Mouse (Mus musculus): ENCODE measurements around the gene Mcm2. TPM values are rescaled to one million over a fixed set of nuclear protein-coding genes. Genes with fewer than 3 reads are reported as not detected.

Mcm2 gene
- polyA plus RNA-seq, 1 experiment: 126 TPM

- Histone ChIP-seq H3ac (ENCODE audit: control insufficient read depth, insufficient read length, low read depth) (no peak overlapping the region), H3K27me3 (ENCODE audit: control insufficient read depth, insufficient read depth, insufficient read length) (peaks cover 17% of the 10 kb centered on the region), H3K79me3 (ENCODE audit: low read depth) (no peaks in the 10 kb centered on the region), H3K4me3 (ENCODE audit: insufficient read depth, poor library complexity, severe bottlenecking) (no peak overlapping the region), H3K36me3 (ENCODE audit: control insufficient read depth, insufficient read depth) (no peaks in the 10 kb centered on the region), H3K79me2 (ENCODE audit: control insufficient read depth, insufficient read depth) (no peaks in the 10 kb centered on the region)
- TF ChIP-seq MYOG (IDR thresholded peaks at IDR 0.05; ENCODE audit: control insufficient read depth, extremely low read depth, insufficient read length) (no peak), USF1 (IDR thresholded peaks at IDR 0.05; ENCODE audit: low read depth) (no peak), CTCF (IDR thresholded peaks at IDR 0.05; ENCODE audit: control insufficient read depth, insufficient read depth, insufficient read length) (peak; percentile 42)
Observed at GRCm38 (mm10) chr6:88857249-88857648, 41.3 kb downstream of the Mcm2 start.

GRCm38 (mm10) chr6:88855636-88856035 lies 42.9 kb downstream of the Mcm2 start:
- Histone ChIP-seq H3K79me3 (ENCODE audit: low read depth) (no peaks in the 10 kb centered on the region), H3K79me2 (ENCODE audit: control insufficient read depth, insufficient read depth) (no peaks in the 10 kb centered on the region), H3K36me3 (ENCODE audit: control insufficient read depth, insufficient read depth) (no peaks in the 10 kb centered on the region), H3K27me3 (ENCODE audit: control insufficient read depth, insufficient read depth, insufficient read length) (peaks cover 17% of the 10 kb centered on the region), H3ac (ENCODE audit: control insufficient read depth, insufficient read length, low read depth) (no peak overlapping the region), H3K4me3 (ENCODE audit: insufficient read depth, poor library complexity, severe bottlenecking) (no peak overlapping the region)
- TF ChIP-seq MAX (IDR thresholded peaks at IDR 0.05) (no peak), MYOD1 (IDR thresholded peaks at IDR 0.05; ENCODE audit: control insufficient read depth, insufficient read length, low read depth) (no peak), CTCF (IDR thresholded peaks at IDR 0.05; ENCODE audit: control insufficient read depth, insufficient read depth, insufficient read length) (peak; percentile 7)

GRCm38 (mm10) chr6:88854509-88854908 lies 44.1 kb downstream of the Mcm2 start:
- Histone ChIP-seq H3K27me3 (ENCODE audit: control insufficient read depth, insufficient read depth, insufficient read length) (peaks cover 17% of the 10 kb centered on the region), H3K79me2 (ENCODE audit: control insufficient read depth, insufficient read depth) (no peaks in the 10 kb centered on the region), H3K79me3 (ENCODE audit: low read depth) (no peaks in the 10 kb centered on the region), H3K4me3 (ENCODE audit: insufficient read depth, poor library complexity, severe bottlenecking) (no peak overlapping the region), H3ac (ENCODE audit: control insufficient read depth, insufficient read length, low read depth) (no peak overlapping the region), H3K36me3 (ENCODE audit: control insufficient read depth, insufficient read depth) (no peaks in the 10 kb centered on the region)
- no peak for TF ChIP-seq MYOD1 (IDR thresholded peaks at IDR 0.05; ENCODE audit: control insufficient read depth, insufficient read length, low read depth)

DNA sequence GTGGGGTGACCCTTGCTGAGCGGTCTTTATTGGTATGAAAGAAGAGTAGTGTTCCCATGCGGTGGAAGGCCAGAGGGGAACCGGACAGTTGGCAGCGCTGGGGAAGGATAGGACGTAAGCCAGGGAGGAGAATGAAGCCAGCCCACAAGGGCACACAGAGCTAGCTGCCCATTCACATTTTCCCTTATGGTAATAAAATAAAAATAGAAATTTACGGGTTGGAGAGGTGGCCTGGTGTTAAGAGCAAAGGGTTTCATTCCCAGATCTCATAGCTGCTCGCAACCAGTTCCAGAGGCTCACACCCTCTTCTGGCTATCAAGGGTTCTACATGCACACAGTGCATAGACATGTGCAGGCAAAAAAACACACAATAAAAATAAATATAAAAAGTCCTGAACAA lies 48.5 kb downstream of the Mcm2 start:
- H3K4me3 ChIP-seq (ENCODE audit: insufficient read depth, poor library complexity, severe bottlenecking): no peak overlapping the region
- H3K79me3 ChIP-seq (ENCODE audit: low read depth): no peaks in the 10 kb centered on the region
- no peaks in the 10 kb centered on the region for H3K36me3 ChIP-seq (ENCODE audit: control insufficient read depth, insufficient read depth)
- no peaks in the 10 kb centered on the region for H3K79me2 ChIP-seq (ENCODE audit: control insufficient read depth, insufficient read depth)
- no peak overlapping the region for H3ac ChIP-seq (ENCODE audit: control insufficient read depth, insufficient read length, low read depth)
- peaks cover 13% of the 10 kb centered on the region for H3K27me3 ChIP-seq (ENCODE audit: control insufficient read depth, insufficient read depth, insufficient read length)
- TF ChIP-seq CTCF (IDR thresholded peaks at IDR 0.05; ENCODE audit: control insufficient read depth, insufficient read depth, insufficient read length) (no peak), MYOG (IDR thresholded peaks at IDR 0.05; ENCODE audit: control insufficient read depth, extremely low read depth, insufficient read length) (no peak), FOSL1 (IDR thresholded peaks at IDR 0.05; ENCODE audit: insufficient read depth, low read length, poor library complexity, severe bottlenecking) (no peak), CEBPB (IDR thresholded peaks at IDR 0.05; ENCODE audit: low read depth) (no peak), MAX (IDR thresholded peaks at IDR 0.05) (no peak), MYOD1 (IDR thresholded peaks at IDR 0.05; ENCODE audit: control insufficient read depth, insufficient read length, low read depth) (no peak), USF1 (IDR thresholded peaks at IDR 0.05; ENCODE audit: low read depth) (no peak)

DNA sequence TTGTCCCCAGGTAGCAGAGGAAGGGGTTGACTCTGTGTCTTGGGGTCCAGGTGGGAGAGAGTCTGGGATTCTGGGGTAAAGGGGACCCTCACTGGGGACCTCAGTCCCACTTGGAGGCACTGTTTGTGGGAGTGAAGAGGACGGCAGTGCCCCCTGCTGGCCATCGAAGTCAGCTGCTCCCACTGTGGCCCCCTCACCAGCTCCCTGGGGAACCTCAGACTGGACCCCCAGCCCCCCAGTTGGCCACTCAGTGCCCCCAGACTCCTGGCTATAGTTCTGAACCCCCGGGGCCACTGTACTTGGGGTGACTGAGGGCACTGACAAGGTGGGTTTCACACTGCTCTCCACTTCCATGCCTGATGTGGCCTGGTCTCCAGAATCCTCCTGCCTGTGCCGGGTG lies 49.3 kb downstream of the Mcm2 start:
- no peak overlapping the region for H3ac ChIP-seq (ENCODE audit: control insufficient read depth, insufficient read length, low read depth)
- peak; percentile 63 for TF ChIP-seq CTCF (IDR thresholded peaks at IDR 0.05; ENCODE audit: control insufficient read depth, insufficient read depth, insufficient read length)
- TF ChIP-seq CEBPB (IDR thresholded peaks at IDR 0.05; ENCODE audit: low read depth): no peak
- TF ChIP-seq MYOD1 (IDR thresholded peaks at IDR 0.05; ENCODE audit: control insufficient read depth, insufficient read length, low read depth): no peak
- TF ChIP-seq USF1 (IDR thresholded peaks at IDR 0.05; ENCODE audit: low read depth): no peak
- TF ChIP-seq FOSL1 (IDR thresholded peaks at IDR 0.05; ENCODE audit: insufficient read depth, low read length, poor library complexity, severe bottlenecking): no peak
- no peak for TF ChIP-seq MYOG (IDR thresholded peaks at IDR 0.05; ENCODE audit: control insufficient read depth, extremely low read depth, insufficient read length)
- TF ChIP-seq MAX (IDR thresholded peaks at IDR 0.05): no peak
- H3K4me3 ChIP-seq (ENCODE audit: insufficient read depth, poor library complexity, severe bottlenecking): no peak overlapping the region
- peaks cover 5% of the 10 kb centered on the region for H3K27me3 ChIP-seq (ENCODE audit: control insufficient read depth, insufficient read depth, insufficient read length)
- H3K79me3 ChIP-seq (ENCODE audit: low read depth): no peaks in the 10 kb centered on the region
- no peaks in the 10 kb centered on the region for H3K79me2 ChIP-seq (ENCODE audit: control insufficient read depth, insufficient read depth)
- H3K36me3 ChIP-seq (ENCODE audit: control insufficient read depth, insufficient read depth): no peaks in the 10 kb centered on the region

DNA sequence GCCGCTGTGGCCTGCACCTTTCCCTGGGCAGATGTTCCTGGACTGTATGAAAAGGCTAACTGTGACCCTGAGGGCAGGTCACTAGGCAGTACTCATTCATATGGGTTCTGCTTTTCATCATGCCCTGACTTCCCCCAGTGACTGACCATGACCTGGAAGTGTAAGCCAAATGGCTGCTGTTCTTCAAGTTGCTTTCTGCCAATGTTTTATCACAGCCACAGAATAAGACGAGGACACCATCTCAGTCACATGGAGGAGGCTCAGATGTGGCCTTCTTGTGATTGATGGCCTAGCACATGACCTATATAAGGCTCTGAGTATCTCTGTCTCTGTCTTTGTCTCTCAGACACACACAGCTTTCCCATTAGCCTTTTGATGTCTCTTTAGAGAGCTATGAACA lies 51.0 kb downstream of the Mcm2 start:
- Histone ChIP-seq H3K79me2 (ENCODE audit: control insufficient read depth, insufficient read depth) (no peaks in the 10 kb centered on the region), H3ac (ENCODE audit: control insufficient read depth, insufficient read length, low read depth) (no peak overlapping the region), H3K4me3 (ENCODE audit: insufficient read depth, poor library complexity, severe bottlenecking) (no peak overlapping the region), H3K36me3 (ENCODE audit: control insufficient read depth, insufficient read depth) (no peaks in the 10 kb centered on the region), H3K27me3 (ENCODE audit: control insufficient read depth, insufficient read depth, insufficient read length) (no peaks in the 10 kb centered on the region), H3K79me3 (ENCODE audit: low read depth) (no peaks in the 10 kb centered on the region)
- TF ChIP-seq USF1 (IDR thresholded peaks at IDR 0.05; ENCODE audit: low read depth): no peak
- no peak for TF ChIP-seq MYOG (IDR thresholded peaks at IDR 0.05; ENCODE audit: control insufficient read depth, extremely low read depth, insufficient read length)
- TF ChIP-seq MAX (IDR thresholded peaks at IDR 0.05): no peak
- no peak for TF ChIP-seq CTCF (IDR thresholded peaks at IDR 0.05; ENCODE audit: control insufficient read depth, insufficient read depth, insufficient read length)
- TF ChIP-seq CEBPB (IDR thresholded peaks at IDR 0.05; ENCODE audit: low read depth): no peak
- no peak for TF ChIP-seq MYOD1 (IDR thresholded peaks at IDR 0.05; ENCODE audit: control insufficient read depth, insufficient read length, low read depth)
- TF ChIP-seq FOSL1 (IDR thresholded peaks at IDR 0.05; ENCODE audit: insufficient read depth, low read length, poor library complexity, severe bottlenecking): no peak

Data from C2C12 (cell line).